Mouse (Mus musculus) kidney, postnatal 0 days (tissue): Measurements from ENCODE around the gene Trp53i13. TPM values are rescaled to one million over a fixed set of nuclear protein-coding genes. Genes with fewer than 3 reads are reported as not detected.

Experiments
- ATAC-seq: fragments of 200-750 bp; cut with Nextera tagmentation; replicated peaks from 2 replicates; pipeline ENCODE4 v1.8.0; 2017; ENCODE audit warnings: low read depth, moderate number of reproducible peaks, moderate TSS enrichment, moderate library complexity; ENCODE audit not compliant: low FRiP score
- DNase-seq: peaks from one replicate; pipeline ENCODE4 v3.0.0-alpha.2; 2016; ENCODE audit warnings: low spot score
- H3K27ac ChIP-seq: fragments of 300-500 bp; sonication (generic); 2 replicates; pipeline ENCODE4 v1.5.1; 2014; ENCODE audit warnings: mild to moderate bottlenecking
- H3K27me3 ChIP-seq: fragments of 300-500 bp; sonication (generic); 2 replicates; pipeline ENCODE4 v1.6.1; 2014; ENCODE audit warnings: low read length, mixed read lengths; ENCODE audit not compliant: insufficient read depth
- H3K36me3 ChIP-seq: fragments of 300-500 bp; sonication (generic); 2 replicates; pipeline ENCODE4 v1.6.1; 2014; ENCODE audit warnings: low read length, mixed read lengths; ENCODE audit not compliant: insufficient read depth
- H3K4me1 ChIP-seq: fragments of 300-500 bp; sonication (generic); replicated peaks from 2 replicates; pipeline ENCODE4 v1.6.1; 2014; ENCODE audit warnings: antibody characterized with exemption, low read length, mixed read lengths; ENCODE audit not compliant: insufficient read depth
- H3K4me2 ChIP-seq: fragments of 300-500 bp; sonication (generic); 2 replicates; pipeline ENCODE4 v1.6.1; 2014; ENCODE audit warnings: mild to moderate bottlenecking, low read length, moderate library complexity, mixed read lengths
- H3K4me3 ChIP-seq: fragments of 300-500 bp; sonication (generic); replicated peaks from 2 replicates; pipeline ENCODE4 v1.5.1; 2014; ENCODE audit warnings: low read depth, low read length
- H3K9ac ChIP-seq: fragments of 300-500 bp; sonication (generic); 2 replicates; pipeline ENCODE4 v1.6.1; 2014; ENCODE audit warnings: low read depth, low read length
- H3K9me3 ChIP-seq: fragments of 300-500 bp; sonication (generic); replicated peaks from 2 replicates; pipeline ENCODE4 v1.6.1; 2016; ENCODE audit warnings: low read length, inconsistent platforms, mixed read lengths
- CTCF ChIP-seq: IDR thresholded peaks from 2 replicates; pipeline ENCODE4 v1.5.1; 2016; ENCODE audit warnings: antibody characterized with exemption, low read depth, mild to moderate bottlenecking, moderate library complexity
- WGBS: fragments of 180-500 bp; shearing (Covaris S2); extraction: QIAGEN DNeasy Blood & Tissue Kit; methylation state at CpG from one replicate; pipeline ENCODE4 v1.1.7; 2014; 5-methylcytosine and 5-hydroxymethylcytosine counted together
- polyA plus RNA-seq: library from polyadenylated mRNA; unstranded; fragments of >200 nt; fragmentation: Nextera tagmentation; extraction: Ambion mirVana; gene quantifications from 2 replicates; pipeline ENCODE4 v1.2.1, GENCODE M21; 2015

Gene Trp53i13
- polyA plus RNA-seq, 1 experiment from 2014 or later: 34.8 TPM

- ATAC-seq (no peak), DNase-seq (no peak)
- H3K27me3 ChIP-seq: peaks cover 12% of the 10 kb centered on the region; the same call in 1 of the 2 replicates
- no peak overlapping the region for H3K27ac ChIP-seq
- H3K9me3 ChIP-seq: no peaks in the 10 kb centered on the region
- H3K36me3 ChIP-seq: no peaks in the 10 kb centered on the region
- no peak overlapping the region for H3K4me3 ChIP-seq
- TF ChIP-seq CTCF: no peak
- peaks cover 14% of the 10 kb centered on the region for H3K4me1 ChIP-seq
- 34% methylated on average over 9 of the region's 9 CpGs for WGBS
- H3K4me2 ChIP-seq: no peak overlapping the region; the same call in 1 of the 2 replicates
- no peak overlapping the region for H3K9ac ChIP-seq
Observed at GRCm38 (mm10) chr11:77466544-77466943, 49.2 kb downstream of the Trp53i13 start.

- no peak overlapping the region for H3K4me3 ChIP-seq
- peaks cover 12% of the 10 kb centered on the region; the same call in 1 of the 2 replicates for H3K27me3 ChIP-seq
Observed at GRCm38 (mm10) chr11:77465111-77465510, 50.7 kb downstream of the Trp53i13 start.

GRCm38 (mm10) chr11:77464684-77465083, 51.1 kb downstream of the Trp53i13 start:
- peaks cover 12% of the 10 kb centered on the region; the same call in 1 of the 2 replicates for H3K27me3 ChIP-seq
- WGBS: 31% methylated on average over 4 of the region's 4 CpGs
- TF ChIP-seq CTCF: no peak
- no peak for ATAC-seq
- no peak overlapping the region for H3K4me2 ChIP-seq
- H3K4me3 ChIP-seq: no peak overlapping the region
- H3K36me3 ChIP-seq: no peaks in the 10 kb centered on the region
- H3K4me1 ChIP-seq: peaks cover 14% of the 10 kb centered on the region
- DNase-seq: no peak
- H3K9ac ChIP-seq: no peak overlapping the region
- no peak overlapping the region for H3K27ac ChIP-seq
- no peaks in the 10 kb centered on the region for H3K9me3 ChIP-seq

More at GRCm38 (mm10) chr11:77465111-77465510, 50.7 kb downstream of the Trp53i13 start:
- Histone ChIP-seq H3K27ac (no peak overlapping the region), H3K9ac (no peak overlapping the region), H3K36me3 (no peaks in the 10 kb centered on the region), H3K4me1 (peaks cover 14% of the 10 kb centered on the region), H3K4me2 (no peak overlapping the region), H3K9me3 (no peaks in the 10 kb centered on the region)
- ATAC-seq (no peak), DNase-seq (no peak)
- no peak for TF ChIP-seq CTCF
- WGBS: 68% methylated on average over 3 of the region's 3 CpGs

- Histone ChIP-seq H3K4me2 (no peak overlapping the region), H3K4me1 (peaks cover 14% of the 10 kb centered on the region), H3K9me3 (no peaks in the 10 kb centered on the region), H3K36me3 (no peaks in the 10 kb centered on the region), H3K27me3 (peaks cover 12% of the 10 kb centered on the region; the same call in 1 of the 2 replicates), H3K27ac (no peak overlapping the region), H3K4me3 (no peak overlapping the region), H3K9ac (no peak overlapping the region)
- WGBS: 76% methylated on average over 10 of the region's 10 CpGs
- DNase-seq (no peak), ATAC-seq (no peak)
- TF ChIP-seq CTCF: no peak
Observed at GRCm38 (mm10) chr11:77463786-77464185, 52.0 kb downstream of the Trp53i13 start.

- 37% methylated on average over 8 of the region's 8 CpGs for WGBS
- H3K27me3 ChIP-seq: peaks cover 10% of the 10 kb centered on the region; the same call in 1 of the 2 replicates
Observed at GRCm38 (mm10) chr11:77463101-77463445, 52.7 kb downstream of the Trp53i13 start.

GRCm38 (mm10) chr11:77462283-77463100, 53.3 kb downstream of the Trp53i13 start, which contains the start of gene Coro6:
Gene Coro6, plus strand, starts transcription at chr11:77462411.
- Histone ChIP-seq H3K4me3 (peak within 1 kb of the TSS; percentile 53), H3K27me3 (peaks cover 10% of the 10 kb centered on the region; the same call in 1 of the 2 replicates), H3K9ac (peak within 1 kb of the TSS; percentile 54), H3K4me1 (peaks cover 14% of the 10 kb centered on the region; the same call in 1 of the 2 replicates), H3K9me3 (no peaks in the 10 kb centered on the region), H3K27ac (no peak within 1 kb of the TSS), H3K36me3 (no peaks in the 10 kb centered on the region), H3K4me2 (peak within 1 kb of the TSS; percentile 98)
- under 1% methylated on average over 65 of the region's 73 CpGs for WGBS
- DNase-seq (peak; percentile 71), ATAC-seq (peak; percentile 52; the same call in 1 of the 2 replicates)
- TF ChIP-seq CTCF: no peak

More at GRCm38 (mm10) chr11:77463101-77463445, 52.7 kb downstream of the Trp53i13 start:
- H3K4me3 ChIP-seq: no peak overlapping the region; the same call in 1 of the 2 replicates
- TF ChIP-seq CTCF: no peak
- H3K36me3 ChIP-seq: no peaks in the 10 kb centered on the region
- no peaks in the 10 kb centered on the region for H3K9me3 ChIP-seq
- peaks cover 14% of the 10 kb centered on the region for H3K4me1 ChIP-seq
- ATAC-seq (no peak), DNase-seq (no peak)
- H3K4me2 ChIP-seq: peak overlapping the region; percentile 98
- 0 out of 2 replicates have a peak overlapping the region, but pooled peaks have one; percentile 54 for H3K9ac ChIP-seq
- no peak overlapping the region for H3K27ac ChIP-seq
